7 mouse cellular contexts compared by ENCODE assay signal in genomic region chr2:30708762-30709385, GRCm38 (mm10).
DNase-seq lines count a peak whose midpoint lies in the region; ATAC-seq and TF ChIP-seq lines count a peak whose summit lies in the region.

No protein-coding gene starts in this region.

- H3K4me2 ChIP-seq in forebrain, embryonic 16.5 days (ENCODE audit: low read length) = no peak overlapping the region
- H3K4me2 ChIP-seq in limb, embryonic 15.5 days = 0 out of 2 replicates have a peak overlapping the region, but pooled peaks have one; percentile 86

- no peak overlapping the region for H3K9ac ChIP-seq in forebrain, embryonic 16.5 days (replicated peaks; ENCODE audit: low read depth, low read length)
- no peak overlapping the region for H3K9ac ChIP-seq in limb, embryonic 15.5 days

- H3K4me1 ChIP-seq in testis, adult 2 months (ENCODE audit: control insufficient read depth, insufficient read depth, low read length) = peaks cover 33% of the 10 kb centered on the region
- peaks cover 58% of the 10 kb centered on the region for H3K4me1 ChIP-seq in forebrain, embryonic 16.5 days (replicated peaks; ENCODE audit: control insufficient read depth, insufficient read depth, low read length)
- peaks cover 77% of the 10 kb centered on the region for H3K4me1 ChIP-seq in limb, embryonic 15.5 days

- TF ChIP-seq CTCF in testis, adult 2 months (IDR thresholded peaks at IDR 0.05; ENCODE audit: control insufficient read depth, insufficient read depth, insufficient replicate concordance, low read depth, low read length) = no peak

- H3K9me3 ChIP-seq in forebrain, embryonic 16.5 days (ENCODE audit: control insufficient read depth, low read length) = no peaks in the 10 kb centered on the region
- no peaks in the 10 kb centered on the region for H3K9me3 ChIP-seq in limb, embryonic 15.5 days

- no peak for TF ChIP-seq POLR2A in testis, adult 2 months (IDR thresholded peaks at IDR 0.05; ENCODE audit: control insufficient read depth, low read depth, low read length)

- peak overlapping the region; percentile 75; the same call in 1 of the 2 replicates for H3K4me3 ChIP-seq in testis, adult 2 months (ENCODE audit: control insufficient read depth, low read depth, low read length)
- H3K4me3 ChIP-seq in forebrain, embryonic 16.5 days (replicated peaks; ENCODE audit: low read length) = no peak overlapping the region
- H3K4me3 ChIP-seq in limb, embryonic 15.5 days = no peak overlapping the region

- no peak for ATAC-seq in forebrain, embryonic 16.5 days
- no peak for ATAC-seq in limb, embryonic 15.5 days (ENCODE audit: insufficient number of reproducible peaks, low FRiP score, low TSS enrichment, low read depth)

- H3K36me3 ChIP-seq in testis, adult 2 months (ENCODE audit: control insufficient read depth, insufficient read depth, low read length) = no peaks in the 10 kb centered on the region
- no peaks in the 10 kb centered on the region for H3K36me3 ChIP-seq in forebrain, embryonic 16.5 days (ENCODE audit: control insufficient read depth, insufficient read depth)
- H3K36me3 ChIP-seq in limb, embryonic 15.5 days = no peaks in the 10 kb centered on the region

- H3K27me3 ChIP-seq in testis, adult 2 months (ENCODE audit: control insufficient read depth, insufficient read depth, low read length) = no peaks in the 10 kb centered on the region
- H3K27me3 ChIP-seq in forebrain, embryonic 16.5 days (replicated peaks; ENCODE audit: control insufficient read depth, insufficient read depth, low read length) = no peaks in the 10 kb centered on the region
- H3K27me3 ChIP-seq in limb, embryonic 15.5 days = no peaks in the 10 kb centered on the region

- peak overlapping the region; percentile 70 for H3K27ac ChIP-seq in testis, adult 2 months (ENCODE audit: control insufficient read depth, insufficient read depth, low read depth, low read length)
- peak overlapping the region; percentile 99 for H3K27ac ChIP-seq in forebrain, embryonic 16.5 days (ENCODE audit: low read length)
- peak overlapping the region; percentile 99 for H3K27ac ChIP-seq in limb, embryonic 15.5 days

- DNase-seq in testis, postnatal 14 days (ENCODE audit: low spot score) = no peak
- DNase-seq in adrenal gland, postnatal 4 days (ENCODE audit: low spot score in 2 of 2) = no peak
- DNase-seq in right cerebral cortex, adult 18-20 months = no peak
- no peak for DNase-seq in yolk sac, embryonic 10.5 days (ENCODE audit: low spot score)

- 70% methylated on average over 4 of the region's 4 CpGs for WGBS in forebrain, embryonic 16.5 days
- 50% methylated on average over 4 of the region's 4 CpGs for WGBS in limb, embryonic 15.5 days
